Mouse (Mus musculus): ENCODE results near the gene Rps6ka1.
"Not testable (repeated sequence)": the region's sequence is repeated elsewhere in the genome, so short reads cannot be mapped to it uniquely, and the experiment has no call there.

The Rps6ka1 gene

DNA sequence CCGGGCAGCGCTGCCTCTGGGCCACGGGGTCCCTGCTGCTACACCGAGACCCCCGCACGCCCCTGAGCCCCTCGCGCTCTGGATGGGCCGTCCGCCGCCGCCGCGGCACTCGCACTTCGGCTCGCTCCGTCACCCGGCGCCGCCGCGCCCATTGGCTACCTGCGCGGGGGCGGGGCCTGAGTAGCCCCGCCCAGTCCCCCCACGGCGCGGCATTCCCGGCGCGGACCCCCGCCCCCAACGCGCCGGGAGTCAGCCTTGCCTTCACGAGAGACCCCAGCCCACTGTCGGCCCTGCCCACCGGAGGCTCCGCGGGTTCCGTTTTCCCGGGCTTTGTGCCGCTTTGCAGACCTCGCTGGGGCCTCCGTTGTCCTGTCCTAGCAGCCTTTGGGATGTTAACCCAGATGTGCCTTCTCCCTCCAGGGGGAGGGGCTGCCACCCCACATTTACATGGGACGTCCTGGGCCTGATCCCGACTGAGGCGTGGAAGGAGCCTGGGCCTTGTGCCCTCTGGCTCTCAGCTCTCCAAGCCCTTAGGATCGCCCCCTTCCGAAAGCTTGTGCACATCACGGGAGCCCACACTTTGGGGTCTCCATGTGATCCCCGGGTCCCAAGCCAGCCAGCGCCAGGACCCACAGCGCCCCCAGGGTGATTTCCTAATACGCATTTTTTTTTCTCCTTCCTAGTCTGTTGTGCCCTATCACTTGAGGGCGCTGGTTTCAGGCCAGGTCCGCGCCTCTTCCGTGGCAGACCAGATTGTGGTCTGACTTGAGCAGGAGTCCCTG lies at the start of gene Rps6ka1:
TSS of gene Rps6ka1 (minus strand) at position 126 of the 782 bp plus-strand sequence.
- DNase-seq (ENCODE audit: low read depth, low spot score): peak; percentile 80

- no peak for DNase-seq (ENCODE audit: low read depth, low spot score)
Measured at GRCm38 (mm10) chr4:133931785-133932184, 44.2 kb upstream of the Rps6ka1 start.

- peak; percentile 37 for DNase-seq (ENCODE audit: low read depth, low spot score)
Measured at GRCm38 (mm10) chr4:133931349-133931748, 43.8 kb upstream of the Rps6ka1 start.

GRCm38 (mm10) chr4:133929278-133929670 lies 41.7 kb upstream of the Rps6ka1 start:
- DNase-seq (ENCODE audit: low read depth, low spot score): no peak

DNA sequence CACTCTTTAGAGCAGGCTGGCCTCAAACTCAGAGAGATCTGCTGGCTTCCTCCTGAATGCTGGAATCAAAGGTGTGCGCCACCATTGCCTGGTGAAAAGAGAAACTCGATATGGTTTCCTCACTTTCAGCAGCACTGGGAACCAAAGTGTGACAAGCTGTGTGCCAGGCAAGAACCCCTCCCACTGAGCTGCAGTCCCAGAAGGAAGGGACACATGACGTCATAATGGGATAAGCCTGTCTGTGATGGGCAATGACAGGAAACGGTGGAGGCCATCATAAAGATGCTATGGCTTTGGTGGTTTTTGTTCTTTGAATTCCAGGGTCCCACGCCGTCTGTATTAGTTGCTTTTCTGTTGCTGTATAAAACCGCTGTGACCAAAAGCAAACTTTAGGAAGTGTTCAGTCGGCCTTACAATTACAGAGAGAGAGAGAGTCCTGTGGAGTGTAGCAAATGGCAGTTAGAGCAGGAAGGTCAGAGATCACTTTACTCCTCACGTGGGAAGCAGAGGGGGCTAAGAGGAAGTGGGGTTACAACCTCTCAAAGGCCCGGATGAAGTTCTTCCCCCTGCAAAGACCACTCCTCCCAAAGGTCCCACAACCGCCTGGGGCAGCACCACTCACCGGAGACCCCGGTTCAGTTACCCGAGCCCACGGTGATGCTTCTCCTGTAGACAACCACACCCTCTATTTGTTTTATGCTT lies 41.1 kb upstream of the Rps6ka1 start:
- peak; percentile 12 for DNase-seq (ENCODE audit: low read depth, low spot score)

DNA sequence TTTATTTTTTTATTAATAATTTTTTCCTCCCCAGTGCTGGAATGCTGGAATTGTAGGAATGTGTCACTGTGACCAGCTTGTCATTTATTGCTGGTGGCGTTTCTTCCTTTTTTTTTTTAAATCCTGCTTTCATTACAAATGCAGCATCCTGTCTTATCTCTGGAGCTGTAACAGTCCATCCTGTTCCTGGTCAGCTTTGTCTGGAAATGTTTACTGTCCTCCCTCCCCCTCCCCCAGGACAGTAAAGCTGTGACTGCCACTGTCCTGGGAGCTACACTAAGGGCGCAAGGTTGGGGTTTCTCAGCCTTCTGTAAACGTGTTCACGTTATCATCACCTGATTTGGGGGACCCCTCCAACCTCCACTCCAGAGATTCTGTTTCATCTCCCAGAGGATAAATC lies 37.6 kb upstream of the Rps6ka1 start:
- DNase-seq (ENCODE audit: low read depth, low spot score): no peak

- DNase-seq (ENCODE audit: low read depth, low spot score): no peak
Measured at GRCm38 (mm10) chr4:133923743-133924142, 36.1 kb upstream of the Rps6ka1 start.

GRCm38 (mm10) chr4:133918093-133918825 lies 30.7 kb upstream of the Rps6ka1 start:
- not testable (repeated sequence) for DNase-seq (ENCODE audit: low read depth, low spot score)

DNA sequence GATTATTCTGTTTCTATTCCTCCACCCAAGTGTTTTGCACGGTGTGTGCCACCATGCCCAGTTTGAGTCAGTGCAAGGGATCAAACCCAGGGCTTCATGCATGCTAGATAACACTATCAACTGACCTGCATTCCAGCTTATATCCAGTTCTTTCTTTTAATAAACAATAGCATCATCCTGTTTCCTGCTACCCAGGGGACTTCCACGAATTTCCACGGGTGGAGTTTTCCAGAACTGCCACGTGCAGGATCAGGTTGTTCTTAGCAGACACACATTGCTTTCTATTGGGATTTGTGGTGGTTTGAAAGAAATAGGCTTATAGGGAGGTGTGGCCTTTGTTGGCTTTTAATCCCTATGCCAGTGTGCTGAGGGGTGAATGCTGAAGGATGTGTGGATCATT lies 24.4 kb upstream of the Rps6ka1 start:
- DNase-seq (ENCODE audit: low read depth, low spot score): no peak

DNA sequence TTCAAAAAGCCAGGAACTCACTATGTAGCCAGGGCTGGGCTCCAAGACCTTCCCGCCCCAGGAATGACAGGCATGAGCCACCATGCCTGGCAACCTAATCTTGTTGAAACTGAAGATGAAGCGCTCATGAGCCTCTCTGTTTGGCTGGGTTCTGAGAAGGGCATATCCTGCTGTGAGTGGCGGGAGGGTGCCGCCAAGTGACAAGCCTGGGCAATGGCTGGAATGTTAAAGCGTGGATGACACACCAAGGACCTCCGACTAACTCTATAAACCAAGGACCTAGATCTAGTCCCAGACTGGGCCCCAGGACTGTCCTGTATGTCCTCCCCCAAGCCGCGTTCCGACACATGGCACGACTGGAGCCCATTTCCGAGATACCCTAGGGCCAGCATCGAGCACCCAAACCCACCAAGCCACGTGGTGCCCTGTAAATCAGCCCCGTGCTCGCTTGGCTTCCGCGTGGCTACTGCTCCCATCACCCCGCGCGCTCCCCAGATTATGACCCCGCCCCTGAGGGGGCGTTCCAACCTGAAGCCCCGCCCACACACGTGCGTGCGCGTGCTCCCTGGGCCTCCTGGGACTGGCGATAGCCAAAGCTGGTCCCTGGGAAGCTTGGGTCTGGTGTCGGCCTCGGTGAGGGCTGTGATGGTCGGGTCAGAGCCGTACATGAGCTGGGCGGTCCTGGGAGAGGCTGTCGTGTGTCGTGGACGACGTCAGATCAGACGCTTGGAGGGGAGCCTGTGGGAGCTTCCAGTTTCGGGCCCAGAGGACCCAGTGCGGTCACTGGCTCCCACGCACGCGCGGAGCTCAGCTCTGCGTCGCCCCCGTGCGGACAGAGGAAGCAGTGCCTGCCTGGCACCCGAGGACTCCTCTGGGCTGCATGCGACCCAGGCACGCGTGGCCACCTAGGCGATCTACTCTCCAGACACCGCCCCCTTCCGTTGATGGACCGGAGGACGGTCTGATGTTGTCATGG lies 22.9 kb upstream of the Rps6ka1 start:
- DNase-seq (ENCODE audit: low read depth, low spot score): peak; percentile 96

- no peak for DNase-seq (ENCODE audit: low read depth, low spot score)
Measured at GRCm38 (mm10) chr4:133908051-133908450, 20.5 kb upstream of the Rps6ka1 start.

DNA sequence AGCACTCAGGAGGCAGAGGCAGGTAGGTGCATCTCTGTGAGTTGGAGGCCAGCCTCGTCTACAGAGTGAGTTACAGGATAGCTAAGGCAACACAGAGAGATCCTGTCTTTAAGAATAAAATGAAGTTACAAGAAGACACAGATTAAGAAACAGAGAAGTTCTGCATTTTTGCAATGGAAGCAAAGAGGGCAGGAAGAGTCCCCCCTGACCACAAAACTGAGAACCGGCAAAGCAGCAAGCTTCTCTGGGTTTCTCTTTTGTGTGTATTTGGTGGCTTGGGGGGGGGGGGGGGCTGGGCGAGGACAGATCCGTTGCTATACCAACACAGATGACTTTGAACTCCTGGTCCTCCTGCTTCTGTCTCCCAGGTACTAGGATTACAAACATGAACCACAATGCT lies 19.5 kb upstream of the Rps6ka1 start:
- DNase-seq (ENCODE audit: low read depth, low spot score): peak; percentile 64

DNA sequence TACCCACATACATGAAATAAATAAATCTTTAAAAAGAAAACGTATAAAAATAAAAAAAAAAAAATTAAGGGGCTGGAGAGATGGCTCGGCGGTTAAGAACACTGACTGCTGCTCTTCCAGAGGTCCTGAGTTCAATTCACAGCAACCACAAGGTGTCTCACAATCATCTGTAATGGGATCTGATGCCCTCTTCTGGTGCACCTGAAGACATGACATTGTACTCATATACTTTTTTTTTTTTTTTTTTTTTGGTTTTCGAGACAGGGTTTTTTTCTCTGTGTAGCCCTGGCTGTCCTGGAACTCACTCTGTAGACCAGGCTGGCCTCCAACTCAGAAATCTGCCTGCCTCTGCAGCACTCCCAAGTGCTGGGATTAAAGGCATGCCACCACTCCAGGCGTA lies 18.7 kb upstream of the Rps6ka1 start:
- DNase-seq (ENCODE audit: low read depth, low spot score): peak; percentile 23

GRCm38 (mm10) chr4:133905167-133905566 lies 17.6 kb upstream of the Rps6ka1 start:
- no peak for DNase-seq (ENCODE audit: low read depth, low spot score)

DNA sequence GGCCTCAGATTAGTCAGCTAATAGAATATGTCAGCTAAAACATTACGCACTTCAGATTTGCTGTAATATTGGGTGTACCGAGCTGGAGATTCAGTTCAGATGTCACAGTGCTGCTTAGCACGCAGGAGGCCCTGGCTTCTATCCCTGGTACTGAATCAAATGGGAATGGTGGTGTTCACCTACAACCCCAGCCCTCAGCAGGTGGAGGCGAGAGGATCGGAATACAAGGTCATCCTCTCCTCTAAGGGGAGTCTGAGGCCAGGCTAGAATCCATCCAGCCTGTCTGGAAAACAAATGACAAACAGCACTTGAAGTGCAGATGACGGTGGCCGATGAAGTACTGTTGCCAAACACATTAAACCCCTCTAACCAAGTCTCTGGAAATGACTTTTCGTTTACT lies 16.7 kb upstream of the Rps6ka1 start:
- no peak for DNase-seq (ENCODE audit: low read depth, low spot score)

- peak; percentile 45 for DNase-seq (ENCODE audit: low read depth, low spot score)
Measured at GRCm38 (mm10) chr4:133903372-133903771, 15.8 kb upstream of the Rps6ka1 start.

DNA sequence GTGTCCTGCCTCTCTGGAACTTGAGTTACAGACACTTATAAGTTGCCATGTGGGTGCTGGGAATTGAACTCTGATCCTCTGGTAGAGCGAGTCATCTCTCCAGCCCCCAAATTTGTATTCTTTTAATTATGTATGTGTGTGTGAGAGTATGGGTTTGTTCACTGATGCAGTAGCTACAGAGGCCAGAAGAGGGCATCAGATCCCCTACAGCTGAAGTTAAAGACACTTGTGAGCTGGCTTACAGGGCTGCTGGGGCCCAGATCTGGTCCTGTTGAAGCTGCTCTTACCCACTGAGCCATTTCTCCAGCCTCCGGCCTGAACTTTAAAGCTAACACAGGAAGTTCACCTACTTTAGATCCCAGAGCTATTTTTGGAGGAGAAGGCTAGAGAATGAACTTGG lies 14.9 kb upstream of the Rps6ka1 start:
- DNase-seq (ENCODE audit: low read depth, low spot score): peak; percentile 24

DNA sequence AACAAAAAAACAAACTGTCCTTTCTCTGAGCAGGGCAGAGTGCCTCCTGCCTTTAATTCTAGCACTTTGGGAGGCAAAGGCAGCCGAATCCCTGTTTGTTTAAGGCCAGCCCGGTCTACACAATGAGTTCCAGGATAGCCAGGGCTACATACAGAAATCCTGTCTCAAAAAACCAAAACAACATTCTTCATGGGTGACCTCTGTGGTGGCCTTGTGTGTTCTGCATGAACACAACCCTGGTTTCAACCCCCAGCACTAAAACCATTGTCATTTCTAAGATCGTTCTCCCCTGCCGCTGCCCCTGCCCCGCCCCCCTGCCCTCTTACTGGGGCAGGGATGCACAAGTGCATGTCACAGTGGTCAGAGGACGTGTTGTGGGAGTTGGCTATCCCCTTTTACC lies 13.3 kb upstream of the Rps6ka1 start:
- no peak for DNase-seq (ENCODE audit: low read depth, low spot score)

DNA sequence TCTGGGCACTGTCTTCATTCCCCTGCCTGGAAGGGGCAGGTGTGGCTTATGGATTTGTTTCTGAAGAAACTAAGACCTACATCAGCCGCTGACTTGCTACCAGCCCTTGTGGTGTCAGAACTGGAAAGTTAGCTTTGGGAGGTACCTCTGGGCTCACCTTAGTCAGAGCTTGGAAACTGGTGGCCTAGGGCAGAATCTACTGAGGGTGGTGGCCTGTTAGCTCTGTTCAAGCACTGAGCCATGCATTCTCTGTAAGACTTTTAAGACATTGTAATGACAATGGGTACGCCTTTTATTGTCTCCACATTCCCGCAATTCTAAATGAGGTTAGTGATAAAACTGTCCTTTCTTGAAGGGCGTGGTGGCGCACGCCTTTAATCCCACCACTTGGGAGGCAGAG lies 12.8 kb upstream of the Rps6ka1 start:
- DNase-seq (ENCODE audit: low read depth, low spot score): no peak

- no peak for DNase-seq (ENCODE audit: low read depth, low spot score)
Measured at GRCm38 (mm10) chr4:133899241-133899800, 11.7 kb upstream of the Rps6ka1 start.

GRCm38 (mm10) chr4:133898151-133898550 lies 10.6 kb upstream of the Rps6ka1 start:
- DNase-seq (ENCODE audit: low read depth, low spot score): no peak
